Mouse (Mus musculus): ENCODE results near the gene Tspan31.
"Not testable (repeated sequence)": the region's sequence is repeated elsewhere in the genome, so short reads cannot be mapped to it uniquely, and the experiment has no call there.

Gene Tspan31

GRCm38 (mm10) chr10:127083915-127084306, 13.8 kb upstream of the Tspan31 start:
- DNase-seq (ENCODE audit: low spot score in 2 of 2): no peak

GRCm38 (mm10) chr10:127083292-127083914, 13.3 kb upstream of the Tspan31 start:
- DNase-seq (ENCODE audit: low spot score in 2 of 2): no peak

- no peak for DNase-seq (ENCODE audit: low spot score in 2 of 2)
Observed at GRCm38 (mm10) chr10:127081996-127082620, 12.0 kb upstream of the Tspan31 start.

- DNase-seq (ENCODE audit: low spot score in 2 of 2): peak; percentile 60 to 68
Observed at GRCm38 (mm10) chr10:127080901-127081780, 11.1 kb upstream of the Tspan31 start.

GRCm38 (mm10) chr10:127079665-127080391, 9.8 kb upstream of the Tspan31 start:
- no peak for DNase-seq (ENCODE audit: low spot score in 2 of 2)

GRCm38 (mm10) chr10:127078677-127079575, 8.9 kb upstream of the Tspan31 start:
- DNase-seq (ENCODE audit: low spot score in 2 of 2): no peak

- DNase-seq (ENCODE audit: low spot score in 2 of 2): no peak
Observed at GRCm38 (mm10) chr10:127078001-127078676, 8.1 kb upstream of the Tspan31 start.

GRCm38 (mm10) chr10:127077515-127077914, 7.5 kb upstream of the Tspan31 start:
- DNase-seq (ENCODE audit: low spot score in 2 of 2): no peak

- no peak for DNase-seq (ENCODE audit: low spot score in 2 of 2)
Observed at GRCm38 (mm10) chr10:127076082-127076481, 6.0 kb upstream of the Tspan31 start.

- DNase-seq (ENCODE audit: low spot score in 2 of 2): no peak
Observed at GRCm38 (mm10) chr10:127075651-127076050, 5.6 kb upstream of the Tspan31 start.

- DNase-seq (ENCODE audit: low spot score in 2 of 2): no peak
Observed at GRCm38 (mm10) chr10:127075080-127075479, 5.0 kb upstream of the Tspan31 start, which contains the start of gene Agap2. Agap2 (plus strand) TSS chr10:127075284.

GRCm38 (mm10) chr10:127073981-127074380, 3.9 kb upstream of the Tspan31 start:
- no peak for DNase-seq (ENCODE audit: low spot score in 2 of 2)

- not testable (repeated sequence) for DNase-seq (ENCODE audit: low spot score in 2 of 2)
Observed at GRCm38 (mm10) chr10:127072969-127073368, 2.9 kb upstream of the Tspan31 start.

- not testable (repeated sequence) for DNase-seq (ENCODE audit: low spot score in 2 of 2)
Observed at GRCm38 (mm10) chr10:127072270-127072669, 2.2 kb upstream of the Tspan31 start.

GRCm38 (mm10) chr10:127071203-127071602, 1.1 kb upstream of the Tspan31 start:
- DNase-seq (ENCODE audit: low spot score in 2 of 2): no peak

GRCm38 (mm10) chr10:127069281-127070189, 529 bp downstream of the Tspan31 start:
- no peak for DNase-seq (ENCODE audit: low spot score in 2 of 2)

GRCm38 (mm10) chr10:127068360-127069038, 1.6 kb downstream of the Tspan31 start:
- DNase-seq (ENCODE audit: low spot score in 2 of 2): no peak

GRCm38 (mm10) chr10:127066519-127067018, 3.5 kb downstream of the Tspan31 start:
- no peak for DNase-seq (ENCODE audit: low spot score in 2 of 2)

Data from heart, adult 9 months (tissue).